Mouse (Mus musculus) common myeloid progenitor, adult 5-6 weeks (primary cell): ENCODE results near the gene Mta3. TPM values are rescaled to one million over a fixed set of nuclear protein-coding genes. Genes with fewer than 3 reads are reported as not detected.
A peak's percentile ranks its signal among the peaks of the same experiment; 100 is the strongest.
"Not testable (repeated sequence)": the region's sequence is repeated elsewhere in the genome, so short reads cannot be mapped to it uniquely, and the experiment has no call there.

Experiments
- ATAC-seq: replicated peaks from 2 replicates; pipeline ENCODE4 v1.8.0; 2016; ENCODE audit warnings: low read depth, mild to moderate bottlenecking, moderate TSS enrichment, inconsistent platforms; ENCODE audit not compliant: poor library complexity, severe bottlenecking
- total RNA-seq: library from RNA; stranded (forward); fragments of 200-1000, 187-1606 nt; gene quantifications from 2 replicates; pipeline ENCODE4 v1.2.3, GENCODE M21; 2017

The Mta3 gene
- total RNA-seq, 1 experiment from 2014 or later: 75.8 TPM

DNA sequence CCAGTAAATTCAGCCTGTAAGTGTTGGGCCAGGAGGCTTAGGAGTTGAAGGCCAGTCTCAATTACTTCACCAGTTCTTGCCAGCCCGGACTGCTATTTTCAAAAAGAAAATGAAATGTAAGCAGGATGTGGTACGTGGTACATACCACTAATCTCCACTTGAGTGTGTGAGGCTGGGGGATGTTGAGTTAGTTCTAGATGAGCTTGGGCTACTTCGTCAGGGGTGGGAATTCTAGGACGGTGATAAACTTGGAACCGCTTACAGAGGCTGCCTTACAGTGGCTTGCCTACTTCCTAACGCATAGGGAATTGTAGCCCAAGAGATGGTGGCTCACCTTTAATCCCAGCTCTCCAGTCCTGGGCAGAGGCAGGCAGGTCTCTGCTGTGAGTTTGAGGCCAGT is 1.9 kb downstream of the Mta3 start:
- no peak for ATAC-seq

GRCm38 (mm10) chr17:83708256-83708655 is 2.3 kb downstream of the Mta3 start:
- ATAC-seq: no peak

GRCm38 (mm10) chr17:83708891-83709290 is 2.9 kb downstream of the Mta3 start:
- ATAC-seq: no peak

GRCm38 (mm10) chr17:83709517-83709916 is 3.6 kb downstream of the Mta3 start:
- ATAC-seq: not testable (repeated sequence)

- ATAC-seq: no peak
Observed at GRCm38 (mm10) chr17:83710639-83711038, 4.7 kb downstream of the Mta3 start.

DNA sequence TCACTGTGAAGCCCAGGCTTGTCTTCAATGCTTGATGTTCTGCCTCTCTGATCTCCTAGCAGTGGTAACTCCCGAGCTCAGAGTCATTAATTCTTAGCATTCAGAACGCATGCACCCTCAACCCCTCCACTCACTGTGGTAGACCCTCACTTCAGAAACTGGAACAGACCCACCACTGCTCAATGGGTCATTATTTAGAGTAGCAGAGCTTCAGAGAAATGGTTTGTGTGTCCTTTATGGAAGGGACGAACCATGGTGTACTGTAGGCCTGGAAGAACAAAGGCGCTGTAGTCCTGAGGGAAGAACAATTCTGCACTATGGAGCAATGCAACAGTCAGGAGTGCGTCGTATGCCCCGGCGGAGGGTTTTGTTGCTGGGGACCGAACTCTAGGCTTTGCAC is 6.4 kb downstream of the Mta3 start:
- no peak for ATAC-seq

GRCm38 (mm10) chr17:83720449-83720848 is 14.5 kb downstream of the Mta3 start:
- peak; percentile 84 for ATAC-seq

- ATAC-seq: no peak
Observed at GRCm38 (mm10) chr17:83721157-83721556, 15.2 kb downstream of the Mta3 start.

DNA sequence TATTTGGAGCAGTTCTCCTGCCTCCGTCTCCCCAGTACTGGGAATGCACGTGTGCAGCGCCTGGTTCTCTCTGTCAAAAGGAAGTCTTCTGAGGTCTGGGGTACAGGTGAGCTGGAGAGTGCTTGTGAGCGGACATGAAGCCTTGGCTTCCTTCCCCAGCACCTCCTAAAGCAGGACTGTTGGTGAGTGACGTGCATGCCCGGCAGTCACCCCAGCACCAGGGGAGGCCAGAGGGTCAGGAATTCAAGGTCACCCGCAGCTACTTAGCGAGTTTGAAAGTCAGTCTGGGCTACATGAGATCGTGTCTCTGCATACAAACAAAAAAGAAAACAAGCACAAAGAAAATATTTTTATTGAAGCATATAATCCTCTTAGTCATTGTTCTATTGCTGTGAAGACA is 17.1 kb downstream of the Mta3 start:
- ATAC-seq: no peak

DNA sequence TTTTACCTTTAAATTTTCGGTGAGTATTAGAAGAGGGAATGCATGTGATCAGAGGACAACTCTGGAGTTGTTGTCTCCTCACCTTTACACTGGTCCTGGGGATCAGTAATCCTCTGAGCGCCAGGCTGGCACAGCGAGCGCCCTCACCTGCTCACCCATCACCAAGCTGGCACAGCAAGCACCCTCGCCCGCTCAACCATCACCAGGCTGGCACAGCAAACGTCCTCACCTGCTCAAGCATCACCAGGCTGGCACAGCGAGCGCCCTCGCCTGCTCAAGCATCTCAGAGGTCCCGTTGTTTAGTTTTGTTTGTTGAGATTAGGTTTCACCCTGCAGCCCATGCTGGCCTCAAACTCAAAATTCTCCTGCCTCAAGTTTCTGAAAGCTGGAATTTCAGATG is 20.5 kb downstream of the Mta3 start:
- ATAC-seq: no peak

GRCm38 (mm10) chr17:83727707-83728106 is 21.7 kb downstream of the Mta3 start:
- ATAC-seq: no peak; the same call in 1 of the 2 replicates

GRCm38 (mm10) chr17:83729029-83729428 is 23.1 kb downstream of the Mta3 start:
- ATAC-seq: no peak

DNA sequence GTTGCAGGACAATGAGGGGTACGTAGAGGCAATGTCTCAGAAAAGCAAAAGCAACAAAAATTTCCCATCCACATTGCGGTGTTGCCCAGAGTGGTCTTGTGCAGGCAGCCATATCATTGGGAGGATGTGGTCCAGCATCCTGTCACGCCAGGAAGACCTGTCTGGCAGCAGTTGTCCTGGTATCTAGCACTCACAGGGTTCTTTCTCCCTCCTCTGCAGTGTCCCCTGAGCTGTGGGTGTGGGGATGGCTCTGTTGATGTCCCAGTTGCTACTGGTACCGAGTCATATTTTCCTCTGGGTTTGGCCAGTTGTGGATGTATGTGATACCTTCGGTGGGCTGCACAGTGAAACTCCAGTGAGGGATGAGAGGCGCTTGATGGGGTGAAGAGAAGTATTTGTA is 24.2 kb downstream of the Mta3 start:
- peak; percentile 67 for ATAC-seq

- ATAC-seq: peak; percentile 83
Observed at GRCm38 (mm10) chr17:83732166-83732629, 26.2 kb downstream of the Mta3 start.

DNA sequence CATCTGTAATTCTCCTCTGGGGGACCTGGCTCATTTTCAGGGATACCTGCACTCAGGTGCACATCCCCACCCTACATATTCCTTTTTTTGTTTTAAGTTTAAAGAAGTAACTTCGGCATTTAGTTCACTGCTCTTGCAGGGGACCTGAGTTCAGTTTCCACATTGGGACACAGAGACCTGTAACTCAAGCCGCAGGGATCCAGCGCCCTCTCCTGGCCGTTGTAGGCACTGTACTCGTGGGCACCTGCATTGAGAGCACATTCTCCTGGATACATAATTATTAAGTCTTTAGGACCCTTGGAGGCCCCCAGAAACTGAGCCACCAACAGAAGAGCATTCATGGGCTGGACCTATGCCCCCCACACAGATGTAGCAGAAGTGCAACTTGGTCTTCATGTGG is 26.8 kb downstream of the Mta3 start:
- ATAC-seq: peak; percentile 47

DNA sequence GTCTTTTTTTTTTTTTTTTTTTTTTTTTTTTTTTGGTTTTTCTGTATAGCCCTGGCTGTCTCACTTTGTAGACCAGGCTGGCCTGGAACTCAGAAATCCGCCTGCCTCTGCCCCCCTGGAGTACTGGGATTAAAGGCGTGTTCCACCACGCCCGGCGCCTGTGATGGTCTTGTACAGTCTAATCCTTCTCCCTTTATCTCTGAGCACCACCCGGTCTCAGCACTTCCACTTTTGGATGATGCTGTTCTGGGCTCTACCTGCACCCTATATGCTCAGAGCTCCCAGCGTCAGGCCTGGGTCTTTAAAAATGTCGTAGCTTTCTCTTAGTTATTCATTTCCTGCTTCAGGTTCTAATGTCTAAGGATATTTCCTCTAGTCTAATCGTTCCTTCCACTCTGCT is 30.7 kb downstream of the Mta3 start:
- peak; percentile 53 for ATAC-seq

DNA sequence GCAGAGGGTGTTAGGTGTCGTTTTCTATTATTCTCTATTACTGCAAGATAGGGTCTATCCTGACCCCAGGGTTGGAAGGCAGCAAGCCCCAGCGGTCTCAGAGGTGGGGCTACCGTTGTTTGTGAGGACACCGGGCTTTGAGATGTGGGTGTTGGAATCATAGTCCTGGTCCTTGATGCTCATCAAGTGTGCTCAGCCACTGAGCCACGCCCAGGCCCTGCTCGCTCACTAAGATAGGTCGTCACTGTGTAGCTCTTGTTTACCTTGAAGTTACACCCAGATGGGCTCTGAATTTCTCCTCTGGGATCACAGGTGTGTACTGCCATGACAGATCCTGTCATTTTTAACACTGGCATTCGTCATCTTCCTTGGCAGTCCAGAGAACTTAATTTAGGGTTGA is 31.8 kb downstream of the Mta3 start:
- ATAC-seq: no peak

DNA sequence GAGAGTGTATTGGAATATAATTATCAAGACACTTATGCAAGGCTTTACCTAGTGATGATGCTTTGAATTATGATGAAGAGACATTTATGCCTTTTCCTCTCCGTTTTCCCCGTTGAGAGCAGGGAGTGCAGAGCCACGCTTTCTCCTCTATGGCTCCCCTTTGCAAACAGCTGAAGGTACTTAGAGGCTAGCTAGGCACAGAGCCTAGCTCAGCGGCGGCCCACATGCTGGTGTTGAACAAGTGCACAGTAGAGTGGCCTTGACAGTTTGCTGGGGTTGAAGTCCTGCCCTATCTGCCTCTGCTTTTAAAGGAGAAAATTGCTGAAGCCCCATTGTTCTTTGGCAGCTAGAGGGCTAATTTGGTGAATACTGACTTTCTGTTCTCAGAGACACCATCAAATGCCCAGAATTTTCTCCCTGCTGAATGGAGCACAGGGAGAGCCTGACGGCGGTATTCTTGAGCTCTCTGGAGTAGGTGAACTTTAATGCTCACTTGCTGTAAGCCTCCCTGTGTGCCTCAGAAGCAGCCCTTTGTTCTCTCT is 34.2 kb downstream of the Mta3 start:
- ATAC-seq: no peak

DNA sequence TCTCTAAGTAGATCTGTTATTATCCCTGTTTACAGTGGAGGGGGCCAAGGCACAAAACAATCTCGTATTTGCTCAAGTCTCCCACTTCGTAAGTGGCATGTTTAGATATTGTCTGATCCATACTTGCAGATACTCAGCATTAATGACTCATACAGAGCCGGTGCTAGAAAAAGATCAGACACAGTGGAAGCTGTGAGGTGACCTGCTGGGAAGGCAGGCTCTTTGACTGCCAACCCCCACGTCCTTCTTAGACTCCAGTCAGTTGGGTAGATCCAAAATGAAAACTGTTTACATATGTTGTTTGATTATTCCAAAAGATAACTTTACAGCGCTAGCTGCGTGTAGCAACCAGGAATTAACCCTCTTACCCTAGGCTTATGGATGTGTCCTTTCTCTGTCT is 35.3 kb downstream of the Mta3 start:
- no peak for ATAC-seq

- no peak for ATAC-seq
Observed at GRCm38 (mm10) chr17:83744231-83744824, 38.4 kb downstream of the Mta3 start.

GRCm38 (mm10) chr17:83747405-83748160 is 41.6 kb downstream of the Mta3 start:
- ATAC-seq: 0 out of 2 replicates have a peak, but pooled peaks have one; percentile 25
